Mouse (Mus musculus) liver, embryonic 11.5 days (tissue): ENCODE data around the gene Acsl5. TPM values are rescaled to one million over a fixed set of nuclear protein-coding genes. Genes with fewer than 3 reads are reported as not detected.

Experiments used
- ATAC-seq: fragments of 200-750 bp; cut with Nextera tagmentation; replicated peaks from 2 replicates; pipeline ENCODE4 v1.8.0; 2017; ENCODE audit warnings: moderate number of reproducible peaks, mild to moderate bottlenecking, moderate TSS enrichment, moderate library complexity; ENCODE audit not compliant: low FRiP score
- DNase-seq: peaks from one replicate; pipeline ENCODE4 v3.0.0-alpha.2; 2017; ENCODE audit warnings: low spot score
- H3K27ac ChIP-seq: fragments of 300-500 bp; sonication (generic); 2 replicates; pipeline ENCODE4 v1.5.1; 2014; ENCODE audit warnings: mild to moderate bottlenecking, low read depth, low read length, control low read depth
- H3K27me3 ChIP-seq: fragments of 300-500 bp; sonication (generic); replicated peaks from 2 replicates; pipeline ENCODE4 v1.6.1; 2014; ENCODE audit warnings: low read length, mixed read lengths; ENCODE audit not compliant: control insufficient read depth, insufficient read depth
- H3K36me3 ChIP-seq: fragments of 300-500 bp; sonication (generic); 2 replicates; pipeline ENCODE4 v1.6.1; 2014; ENCODE audit warnings: mild to moderate bottlenecking, low read length, moderate library complexity, mixed read lengths; ENCODE audit not compliant: control insufficient read depth, insufficient read depth
- H3K4me1 ChIP-seq: fragments of 300-500 bp; sonication (generic); replicated peaks from 2 replicates; pipeline ENCODE4 v1.6.1; 2014; ENCODE audit warnings: low read length, mixed read lengths; ENCODE audit not compliant: control insufficient read depth, insufficient read depth
- H3K4me2 ChIP-seq: fragments of 300-500 bp; sonication (generic); 2 replicates; pipeline ENCODE4 v1.6.1; 2014; ENCODE audit warnings: mild to moderate bottlenecking, control low read depth, moderate library complexity
- H3K4me3 ChIP-seq: fragments of 300-500 bp; sonication (generic); 2 replicates; pipeline ENCODE4 v1.5.1; 2014; ENCODE audit warnings: low read depth, low read length, control low read depth
- H3K9ac ChIP-seq: fragments of 300-500 bp; sonication (generic); 2 replicates; pipeline ENCODE4 v1.6.1; 2014; ENCODE audit warnings: low read depth, low read length, control low read depth
- H3K9me3 ChIP-seq: fragments of 300-500 bp; sonication (generic); 2 replicates; pipeline ENCODE4 v1.6.1; 2016; ENCODE audit warnings: low read length, inconsistent platforms, mixed read lengths; ENCODE audit not compliant: control insufficient read depth
- WGBS: fragments of 180-500 bp; shearing (Covaris S2); extraction: QIAGEN DNeasy Blood & Tissue Kit; methylation state at CpG from one replicate; pipeline ENCODE4 v1.1.7; 2014; 5-methylcytosine and 5-hydroxymethylcytosine counted together
- polyA plus RNA-seq: library from polyadenylated mRNA; unstranded; fragments of >200 nt; fragmentation: Nextera tagmentation; extraction: Ambion mirVana; gene quantifications from 2 replicates; pipeline ENCODE4 v1.2.1, GENCODE M21; 2014

Acsl5 gene
- polyA plus RNA-seq, 1 experiment from 2014 or later: 125 TPM

DNA sequence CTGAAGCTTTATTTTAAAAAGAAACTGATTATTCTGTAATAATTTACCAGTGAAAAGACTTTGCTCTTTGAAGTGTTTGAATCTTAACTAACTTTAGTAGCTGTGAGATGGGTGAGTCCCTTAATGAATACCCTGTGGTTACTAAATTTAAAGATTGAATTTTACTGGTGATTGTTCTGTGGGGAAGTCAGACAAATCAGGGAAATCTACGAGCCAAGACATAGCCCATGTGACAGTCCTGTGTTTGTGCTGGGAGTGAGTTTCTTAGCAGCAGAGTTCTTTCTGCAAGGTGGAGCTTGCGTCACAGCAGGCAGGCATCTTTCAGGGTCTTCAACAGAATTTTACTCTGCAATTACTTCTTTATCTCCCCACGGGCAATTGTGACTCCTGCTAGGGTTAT is 67.3 kb downstream of the Acsl5 start:
- 75% methylated on average over 3 of the region's 3 CpGs for WGBS
- H3K4me1 ChIP-seq: peaks cover 14% of the 10 kb centered on the region
- H3K9me3 ChIP-seq: no peaks in the 10 kb centered on the region
- H3K4me2 ChIP-seq: no peak overlapping the region
- peaks cover 9% of the 10 kb centered on the region; the same call in 1 of the 2 replicates for H3K36me3 ChIP-seq
- ATAC-seq (no peak), DNase-seq (no peak)
- H3K27ac ChIP-seq: no peak overlapping the region
- no peaks in the 10 kb centered on the region for H3K27me3 ChIP-seq
- no peak overlapping the region for H3K4me3 ChIP-seq
- no peak overlapping the region for H3K9ac ChIP-seq

DNA sequence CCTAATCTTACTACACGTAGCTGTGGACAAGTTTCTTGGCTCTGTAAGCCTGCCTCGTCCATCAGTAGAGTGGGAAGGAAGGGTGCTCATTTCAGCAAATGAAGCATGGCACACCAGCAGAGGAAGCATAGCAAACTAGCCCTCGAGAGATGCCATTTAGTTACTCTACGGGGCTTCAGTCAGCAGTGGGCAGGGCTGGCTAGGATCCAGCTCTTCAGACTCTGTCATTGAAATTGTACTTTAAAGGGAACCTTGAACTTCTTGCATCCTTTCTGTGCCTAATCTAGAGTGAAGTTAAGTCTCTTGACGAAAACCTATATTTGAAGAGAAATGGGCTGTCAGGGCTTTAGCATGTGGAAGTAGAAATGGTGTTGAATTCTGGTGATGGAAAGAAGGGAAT is 67.8 kb downstream of the Acsl5 start:
- no peaks in the 10 kb centered on the region for H3K9me3 ChIP-seq
- peaks cover 11% of the 10 kb centered on the region for H3K4me1 ChIP-seq
- H3K36me3 ChIP-seq: peaks cover 9% of the 10 kb centered on the region; the same call in 1 of the 2 replicates
- no peak overlapping the region for H3K9ac ChIP-seq
- no peak for DNase-seq
- no peak overlapping the region for H3K4me2 ChIP-seq
- H3K27ac ChIP-seq: no peak overlapping the region
- WGBS: 75% methylated on average over 5 of the region's 5 CpGs
- no peak overlapping the region for H3K4me3 ChIP-seq
- H3K27me3 ChIP-seq: no peaks in the 10 kb centered on the region
- no peak for ATAC-seq

DNA sequence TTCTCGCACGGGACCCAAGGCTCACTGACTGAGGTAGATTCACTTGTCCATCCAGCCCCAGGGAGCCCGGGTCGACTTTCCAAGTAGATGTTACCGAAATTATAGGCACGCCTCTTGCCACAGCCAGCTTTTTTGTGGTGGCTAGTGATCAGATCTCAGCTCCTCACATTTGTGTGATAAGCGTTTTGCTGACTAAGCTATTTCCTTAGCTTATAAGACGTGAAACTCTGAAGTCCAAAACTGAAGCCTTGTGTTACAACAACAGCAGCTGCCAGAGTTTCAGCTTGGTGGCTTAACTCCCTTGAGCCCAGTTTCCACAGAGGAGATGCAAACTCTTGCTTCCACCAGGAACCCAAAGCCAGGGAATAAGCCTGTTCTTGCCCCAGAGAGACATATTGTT is 70.9 kb downstream of the Acsl5 start:
- Histone ChIP-seq H3K27me3 (no peaks in the 10 kb centered on the region), H3K4me2 (no peak overlapping the region), H3K9me3 (no peaks in the 10 kb centered on the region), H3K9ac (no peak overlapping the region), H3K27ac (no peak overlapping the region), H3K4me3 (no peak overlapping the region), H3K36me3 (peaks cover 9% of the 10 kb centered on the region; the same call in 1 of the 2 replicates), H3K4me1 (peaks cover 2% of the 10 kb centered on the region; the same call in 1 of the 2 replicates)
- 95% methylated on average over 8 of the region's 8 CpGs for WGBS
- DNase-seq: no peak
- no peak for ATAC-seq

DNA sequence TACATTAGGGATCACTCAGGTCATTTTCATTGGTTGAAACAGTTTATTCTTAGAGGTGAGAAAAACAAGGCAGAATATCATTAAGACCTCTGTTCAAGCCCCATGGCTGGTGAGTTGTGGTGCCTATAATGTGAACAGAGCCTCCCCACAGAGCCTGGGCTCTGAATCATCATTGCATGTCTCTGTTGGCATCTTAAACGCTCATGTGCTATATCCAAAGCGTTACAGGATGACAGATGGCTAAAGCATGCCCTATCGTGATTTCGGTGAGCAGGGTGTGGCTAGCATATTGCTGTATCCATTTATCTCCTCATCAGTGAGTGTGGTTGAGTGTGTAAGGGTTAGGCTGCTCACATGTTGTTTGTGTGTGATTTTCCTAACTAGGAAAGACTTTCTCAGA is 75.8 kb downstream of the Acsl5 start:
- Histone ChIP-seq H3K9me3 (no peaks in the 10 kb centered on the region), H3K27me3 (no peaks in the 10 kb centered on the region), H3K4me3 (no peak overlapping the region), H3K9ac (no peak overlapping the region), H3K27ac (no peak overlapping the region), H3K4me1 (no peaks in the 10 kb centered on the region), H3K4me2 (no peak overlapping the region), H3K36me3 (peaks cover 24% of the 10 kb centered on the region)
- ATAC-seq (no peak), DNase-seq (no peak)
- 82% methylated on average over 4 of the region's 4 CpGs for WGBS

DNA sequence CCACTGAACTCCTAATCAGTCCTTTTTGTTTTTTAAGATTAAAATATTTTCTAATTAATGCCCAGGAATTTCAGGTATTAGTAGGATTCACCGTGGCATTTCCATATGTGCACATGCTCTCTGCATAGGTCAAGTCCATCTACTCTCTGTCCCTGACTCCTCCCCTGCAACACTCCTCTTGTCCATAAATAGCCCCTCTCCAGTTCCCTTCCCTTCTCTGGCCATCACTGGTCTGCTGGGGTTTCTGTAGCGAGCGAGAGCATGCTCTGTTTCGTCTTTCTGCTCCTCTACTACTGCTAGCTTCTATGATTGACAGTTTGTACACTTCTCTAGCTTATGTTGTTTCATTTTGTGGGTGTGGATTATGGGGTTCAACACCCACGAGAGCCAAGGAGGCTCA is 80.0 kb downstream of the Acsl5 start:
- DNase-seq: no peak
- Histone ChIP-seq H3K9me3 (no peaks in the 10 kb centered on the region), H3K4me2 (no peak overlapping the region), H3K9ac (no peak overlapping the region), H3K4me1 (no peaks in the 10 kb centered on the region), H3K27ac (no peak overlapping the region), H3K27me3 (no peaks in the 10 kb centered on the region), H3K4me3 (no peak overlapping the region), H3K36me3 (peaks cover 16% of the 10 kb centered on the region)
- ATAC-seq: no peak
- WGBS: 85% methylated on average over 5 of the region's 5 CpGs

DNA sequence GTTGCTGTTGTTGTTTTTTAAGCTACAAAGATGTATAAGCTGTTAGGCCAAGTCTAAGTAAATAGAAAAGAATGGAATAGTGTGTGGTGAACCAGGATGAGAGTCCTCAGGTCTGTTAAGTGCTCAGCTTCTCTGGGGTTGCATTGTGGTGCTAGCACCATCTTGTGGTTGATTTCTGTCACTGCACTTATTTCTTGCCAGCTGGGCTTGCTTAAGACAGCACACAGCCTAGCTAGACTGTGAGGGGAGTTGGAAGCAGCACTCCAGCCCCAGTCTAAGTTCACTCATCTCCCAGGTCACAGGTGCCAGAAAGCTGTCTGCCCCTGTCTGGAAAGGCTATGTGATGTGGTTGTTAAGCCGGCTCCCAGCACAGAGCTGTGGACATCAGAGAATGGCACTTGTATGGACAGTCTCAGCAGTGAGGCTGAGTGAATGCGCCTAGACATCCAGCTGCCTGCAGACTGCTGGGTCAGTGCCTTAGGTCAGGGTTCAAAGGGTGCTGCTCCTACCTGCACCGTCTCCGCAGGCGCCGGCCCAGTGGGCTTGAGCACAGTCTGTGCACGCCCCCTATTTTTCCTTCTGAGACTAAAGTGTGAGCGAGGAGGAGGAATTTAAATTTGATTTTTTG is 81.0 kb downstream of the Acsl5 start:
- peak; percentile 63 for ATAC-seq
- Histone ChIP-seq H3K9me3 (no peaks in the 10 kb centered on the region), H3K4me1 (no peaks in the 10 kb centered on the region), H3K36me3 (peaks cover 16% of the 10 kb centered on the region), H3K27ac (no peak overlapping the region), H3K4me2 (no peak overlapping the region), H3K27me3 (no peaks in the 10 kb centered on the region), H3K4me3 (no peak overlapping the region), H3K9ac (no peak overlapping the region)
- WGBS: 92% methylated on average over 8 of the region's 8 CpGs
- DNase-seq: peak; percentile 57

DNA sequence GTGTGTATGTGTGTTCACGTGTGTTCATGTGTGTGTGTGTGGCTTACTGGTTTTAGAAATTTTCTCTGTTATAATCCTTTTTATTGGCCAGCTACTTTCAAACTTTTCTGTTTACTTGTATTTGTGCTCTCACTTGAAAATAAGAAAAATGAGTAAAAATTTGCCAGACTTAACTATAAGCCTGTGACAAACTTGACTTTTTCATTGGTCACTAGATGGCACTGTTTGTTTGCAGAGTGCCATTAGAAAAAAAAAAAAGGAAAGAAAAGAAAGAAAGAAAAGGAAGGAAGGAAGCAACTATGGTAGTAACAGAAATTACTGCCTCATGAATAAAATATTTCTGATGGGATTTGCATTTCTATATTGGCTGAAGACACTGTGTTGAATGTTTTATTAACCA is 84.1 kb downstream of the Acsl5 start:
- Histone ChIP-seq H3K4me2 (no peak overlapping the region), H3K36me3 (no peaks in the 10 kb centered on the region), H3K4me3 (no peak overlapping the region), H3K27me3 (no peaks in the 10 kb centered on the region), H3K27ac (no peak overlapping the region), H3K9ac (no peak overlapping the region), H3K9me3 (no peaks in the 10 kb centered on the region), H3K4me1 (0 out of 2 replicates have a peak, but pooled peaks cover 3% of the 10 kb centered on the region)
- 94% methylated on average over 1 of the region's 1 CpGs for WGBS
- ATAC-seq (no peak), DNase-seq (no peak)

DNA sequence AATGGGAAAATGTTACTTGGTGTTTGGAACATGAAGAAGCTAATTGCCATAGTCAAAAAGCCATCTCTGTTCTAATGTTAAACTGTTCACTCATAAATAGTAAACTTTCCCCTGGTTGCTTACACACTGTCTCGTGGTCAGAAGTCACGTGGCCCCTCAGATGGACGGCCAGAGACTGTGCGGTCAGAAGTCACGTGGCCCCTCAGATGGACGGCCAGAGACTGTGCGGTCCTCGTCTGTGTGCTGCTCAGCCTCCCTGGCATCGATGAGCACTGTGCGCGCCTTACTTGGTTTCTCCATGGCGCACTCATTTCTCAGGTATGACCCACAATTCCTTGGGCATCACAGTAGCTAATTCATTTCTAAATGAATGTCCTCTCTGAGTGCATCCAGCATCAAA is 84.7 kb downstream of the Acsl5 start:
- Histone ChIP-seq H3K36me3 (no peaks in the 10 kb centered on the region), H3K27me3 (no peaks in the 10 kb centered on the region), H3K9me3 (no peaks in the 10 kb centered on the region), H3K4me1 (peaks cover 5% of the 10 kb centered on the region; the same call in 1 of the 2 replicates), H3K4me2 (no peak overlapping the region), H3K27ac (no peak overlapping the region), H3K4me3 (no peak overlapping the region), H3K9ac (no peak overlapping the region)
- 88% methylated on average over 12 of the region's 12 CpGs for WGBS
- DNase-seq: no peak
- ATAC-seq: no peak

DNA sequence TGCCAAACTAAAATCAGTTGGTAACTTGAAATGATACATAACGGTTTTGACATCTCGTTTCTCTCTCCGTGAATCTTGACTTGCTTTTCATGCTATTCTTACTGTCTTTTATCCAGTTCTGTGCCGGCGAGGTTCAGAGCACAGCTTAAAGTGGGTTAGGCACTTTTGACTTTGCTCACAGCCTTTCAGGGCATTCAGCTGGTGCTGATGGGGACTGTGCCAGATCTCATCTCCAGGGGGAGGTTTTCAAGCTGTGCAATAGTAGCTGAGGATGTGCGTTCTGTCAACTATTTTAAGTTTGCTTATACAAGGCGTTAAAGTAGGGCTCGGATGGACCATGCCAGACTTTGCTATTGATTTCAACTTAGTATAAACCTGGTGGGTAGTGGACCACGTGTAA is 85.3 kb downstream of the Acsl5 start:
- H3K27ac ChIP-seq: no peak overlapping the region
- H3K9ac ChIP-seq: no peak overlapping the region
- no peaks in the 10 kb centered on the region for H3K27me3 ChIP-seq
- ATAC-seq (no peak), DNase-seq (no peak)
- no peaks in the 10 kb centered on the region for H3K36me3 ChIP-seq
- no peak overlapping the region for H3K4me3 ChIP-seq
- WGBS: 88% methylated on average over 9 of the region's 9 CpGs
- H3K4me2 ChIP-seq: no peak overlapping the region
- H3K4me1 ChIP-seq: peaks cover 6% of the 10 kb centered on the region; the same call in 1 of the 2 replicates
- H3K9me3 ChIP-seq: no peaks in the 10 kb centered on the region
